Mouse (Mus musculus): Measurements from ENCODE around the gene Hmgxb4.

Gene Hmgxb4

DNA sequence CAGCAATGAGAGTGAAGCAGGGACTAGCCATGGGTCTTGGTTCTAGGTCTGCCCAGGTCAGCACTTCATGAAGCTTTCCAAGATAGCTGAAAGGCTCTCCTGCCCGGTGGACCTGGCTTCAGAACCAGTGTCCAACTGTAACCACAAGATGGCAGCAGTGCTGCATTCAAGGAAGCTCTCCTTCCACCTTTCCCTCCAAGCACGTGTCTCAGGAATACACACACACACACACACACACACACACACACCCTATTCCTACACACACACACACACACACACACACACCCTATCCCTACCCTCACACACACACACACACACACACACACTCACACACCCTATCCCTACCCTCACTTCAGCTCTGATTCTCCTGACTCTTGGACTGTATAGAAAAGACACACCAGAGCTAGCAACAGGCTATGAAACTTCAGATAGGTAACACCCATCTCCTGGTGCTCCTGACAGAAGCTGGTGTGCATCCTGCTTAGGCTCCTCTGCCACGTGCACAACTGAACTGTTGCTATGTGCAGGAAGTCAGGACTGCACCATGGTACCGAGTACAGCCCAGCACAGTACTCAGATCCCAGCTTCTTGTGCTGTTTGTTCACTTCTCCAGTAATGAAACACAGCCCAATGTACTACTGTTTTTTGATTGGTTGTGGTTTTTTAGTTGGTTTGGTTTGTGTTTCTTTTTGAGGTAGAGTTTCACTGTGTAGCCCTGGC, 78.6 kb downstream of the Hmgxb4 start:
- DNase-seq (ENCODE audit: extremely low spot score), result peak; percentile 82

DNA sequence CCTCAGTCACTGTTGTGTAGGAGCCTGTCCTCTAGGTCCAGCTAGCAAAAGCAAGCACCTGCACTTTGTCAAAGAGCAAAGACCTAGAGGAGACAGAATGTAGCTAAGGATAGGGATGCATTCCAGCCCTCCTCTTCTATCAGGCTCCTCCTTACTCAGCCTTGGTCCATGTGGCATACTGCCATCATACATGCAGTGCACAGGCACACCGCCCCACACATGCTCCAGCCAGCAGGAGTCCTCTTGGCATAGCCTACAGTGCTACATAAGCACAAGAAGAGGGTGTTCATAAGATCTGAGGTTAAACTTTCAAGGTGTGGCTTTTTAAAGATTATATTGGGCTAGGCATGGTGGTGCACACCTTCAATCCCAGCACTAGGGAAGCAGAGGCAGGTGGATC, 81.7 kb downstream of the Hmgxb4 start:
- DNase-seq (ENCODE audit: extremely low spot score), result no peak

- DNase-seq (ENCODE audit: extremely low spot score), result no peak
Observed at GRCm38 (mm10) chr8:75078215-75078614, 85.1 kb downstream of the Hmgxb4 start.

GRCm38 (mm10) chr8:75078851-75079250, 85.7 kb downstream of the Hmgxb4 start:
- DNase-seq (ENCODE audit: extremely low spot score), result no peak

Data from embryo, embryonic 9.5 days (tissue).